Mouse (Mus musculus) cortical plate, adult 2 months (tissue): ENCODE data around the gene Jam2.

Source experiments
- CTCF ChIP-seq: fragments of 200-500 bp; IDR thresholded peaks from 2 replicates; pipeline ENCODE4 v1.5.1; 2011; ENCODE audit warnings: mild to moderate bottlenecking, control low read depth, low read length; ENCODE audit not compliant: insufficient read depth; ENCODE audit errors: extremely low read depth
- POLR2A ChIP-seq: fragments of 200-500 bp; IDR thresholded peaks from 2 replicates; pipeline ENCODE4 v1.6.1; 2011; ENCODE audit warnings: mild to moderate bottlenecking, low read length, control low read depth; ENCODE audit not compliant: insufficient read depth; ENCODE audit errors: extremely low read depth

DNA sequence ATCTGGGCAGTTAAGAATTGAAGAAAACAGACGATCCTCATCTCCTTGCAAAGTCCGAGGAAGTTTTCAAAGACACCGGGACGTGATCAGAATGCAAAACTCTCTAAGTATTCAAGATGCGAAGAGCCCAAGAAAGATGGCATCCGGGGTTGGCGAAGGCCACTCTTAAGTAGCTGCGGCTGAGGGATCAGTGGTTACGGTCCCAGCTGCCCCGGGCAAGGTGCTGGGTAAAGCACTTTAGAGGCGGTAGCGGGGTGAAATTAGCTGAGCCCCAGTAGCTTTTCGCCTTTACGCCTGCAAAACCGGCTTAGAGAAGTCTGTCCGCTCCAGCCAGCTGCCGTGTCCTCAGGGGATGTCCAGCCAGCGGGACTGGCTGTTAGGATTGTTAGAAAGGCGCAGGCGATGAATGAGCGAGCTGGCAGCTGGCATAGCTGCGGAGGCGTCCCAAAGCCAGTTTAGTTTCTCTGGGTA lies 873 bp downstream of the Jam2 start:
- no peak for TF ChIP-seq CTCF
- no peak for TF ChIP-seq POLR2A
